Mouse (Mus musculus) ZHBTc4 (cell line): ENCODE measurements at regions not wholly inside any gene's neighbourhood (a gene's known extent, or its start where the extent isn't known, plus 50 kb on each side); places are given as distances from the start of the nearest gene placed in this dataset.

Experiments
- DNase-seq: peaks from one replicate; pipeline ENCODE4 v3.0.0-alpha.2; 2011; ENCODE audit warnings: low read depth, low spot score

GRCm38 (mm10) chr10:111782195-111782810 lies 190.2 kb upstream of the Krr1 start:
- DNase-seq, result peak; percentile 56

GRCm38 (mm10) chr10:111783496-111783895 lies 189.0 kb upstream of the Krr1 start:
- DNase-seq, result no peak

- no peak for DNase-seq
Observed at GRCm38 (mm10) chr10:111784065-111784853, 188.2 kb upstream of the Krr1 start.

- DNase-seq, result no peak
Observed at GRCm38 (mm10) chr10:111787175-111787574, 185.3 kb upstream of the Krr1 start.

GRCm38 (mm10) chr10:111789264-111789663 lies 183.2 kb upstream of the Krr1 start:
- DNase-seq, result no peak

GRCm38 (mm10) chr10:111790911-111791310 lies 181.6 kb upstream of the Krr1 start:
- DNase-seq, result no peak

GRCm38 (mm10) chr10:111795056-111795455 lies 177.4 kb upstream of the Krr1 start:
- DNase-seq, result no peak

GRCm38 (mm10) chr10:111795756-111796155 lies 176.7 kb upstream of the Krr1 start:
- no peak for DNase-seq

- DNase-seq, result no peak
Observed at GRCm38 (mm10) chr10:111798851-111799281, 173.6 kb upstream of the Krr1 start.

- no peak for DNase-seq
Observed at GRCm38 (mm10) chr10:111799850-111800589, 172.4 kb upstream of the Krr1 start.

GRCm38 (mm10) chr10:111800590-111800935 lies 171.9 kb upstream of the Krr1 start:
- no peak for DNase-seq

- no peak for DNase-seq
Observed at GRCm38 (mm10) chr10:111801021-111801793, 171.3 kb upstream of the Krr1 start.

- no peak for DNase-seq
Observed at GRCm38 (mm10) chr10:111801794-111802359, 170.6 kb upstream of the Krr1 start.

GRCm38 (mm10) chr10:111806333-111806732 lies 166.1 kb upstream of the Krr1 start:
- no peak for DNase-seq

GRCm38 (mm10) chr10:111806916-111807315 lies 165.5 kb upstream of the Krr1 start:
- no peak for DNase-seq

- no peak for DNase-seq
Observed at GRCm38 (mm10) chr10:111813736-111814135, 158.7 kb upstream of the Krr1 start.

- DNase-seq, result no peak
Observed at GRCm38 (mm10) chr10:111814648-111815047, 157.8 kb upstream of the Krr1 start.

GRCm38 (mm10) chr10:111815160-111815559 lies 157.3 kb upstream of the Krr1 start:
- no peak for DNase-seq

- DNase-seq, result no peak
Observed at GRCm38 (mm10) chr10:111815821-111816599, 156.5 kb upstream of the Krr1 start.

GRCm38 (mm10) chr10:111819755-111820451 lies 152.6 kb upstream of the Krr1 start:
- DNase-seq, result no peak
